Mouse (Mus musculus): ENCODE data around the gene Ahctf1.
A peak's percentile ranks its signal among the peaks of the same experiment; 100 is the strongest.
"Not testable (repeated sequence)": the region's sequence is repeated elsewhere in the genome, so short reads cannot be mapped to it uniquely, and the experiment has no call there.

Ahctf1 gene

DNA sequence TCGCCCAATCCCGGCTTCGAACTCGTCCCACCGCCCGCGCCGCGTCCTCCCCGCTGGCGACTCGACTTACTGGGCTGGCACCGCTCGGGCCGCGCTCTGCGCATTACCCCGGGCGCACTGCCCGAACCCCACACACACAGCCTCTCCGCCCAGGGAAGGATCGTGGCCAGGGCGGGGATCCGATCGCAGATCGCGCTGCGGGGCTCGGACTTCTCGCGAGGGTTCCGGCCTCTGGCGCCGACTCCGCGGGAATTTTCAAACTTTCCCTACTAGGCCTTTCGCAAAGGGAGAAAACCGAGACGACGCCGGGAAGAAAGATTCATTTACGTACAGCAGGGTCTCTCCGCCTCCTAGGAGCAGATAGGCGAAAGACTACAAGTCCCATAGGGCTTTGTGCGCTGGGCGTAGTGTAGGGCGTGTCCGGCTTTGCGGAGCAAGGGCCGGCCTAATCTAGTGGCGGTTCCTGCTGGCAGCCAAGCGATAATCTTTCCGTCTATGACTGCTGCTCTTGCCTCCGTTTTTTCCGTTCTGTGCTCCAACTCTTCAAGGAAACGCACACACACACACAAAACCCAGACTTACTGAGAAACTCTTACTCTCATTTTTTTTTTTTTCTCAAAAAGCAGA lies at the start of gene Ahctf1:
Ahctf1 (minus strand) TSS at position 168 of the 627 bp plus-strand sequence.
- DNase-seq (ENCODE audit: low read depth, low spot score): peak; percentile 99

- DNase-seq (ENCODE audit: low read depth, low spot score): no peak
Observed at GRCm38 (mm10) chr1:179847759-179848389, 44.4 kb upstream of the Ahctf1 start.

GRCm38 (mm10) chr1:179847173-179847572 lies 43.7 kb upstream of the Ahctf1 start:
- DNase-seq (ENCODE audit: low read depth, low spot score): no peak

DNA sequence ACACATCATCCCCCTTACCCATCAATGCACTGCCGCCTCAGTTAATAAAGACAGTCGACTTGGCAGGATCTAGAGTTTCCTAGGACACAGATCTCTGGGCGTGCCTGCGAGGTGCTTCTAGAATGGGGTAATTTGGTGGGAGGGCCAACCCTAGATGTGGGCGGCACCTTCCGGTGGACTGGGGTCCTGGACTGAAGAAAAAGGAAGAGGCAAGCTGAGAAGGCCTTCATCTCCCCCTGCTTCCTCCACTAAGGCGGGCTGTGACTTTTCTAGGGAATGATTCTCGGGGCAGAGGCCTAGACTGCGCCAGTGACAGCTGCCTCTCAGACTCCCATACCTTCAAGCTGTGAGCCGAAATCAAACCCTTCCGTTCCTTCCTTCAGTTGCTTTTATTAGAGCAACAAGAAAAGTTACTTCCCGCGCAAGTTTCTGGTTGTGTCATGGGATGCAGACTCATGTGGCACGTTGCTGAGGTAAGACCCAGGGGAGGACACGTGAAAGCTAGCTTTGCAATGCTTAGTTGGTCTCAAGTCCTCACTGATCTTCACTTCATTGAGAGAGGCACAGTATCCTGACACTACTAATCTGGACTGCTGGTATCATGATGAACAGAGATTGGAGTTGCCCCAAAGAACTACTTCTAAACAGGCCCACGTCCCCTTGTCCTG lies 42.5 kb upstream of the Ahctf1 start:
- DNase-seq (ENCODE audit: low read depth, low spot score): no peak

DNA sequence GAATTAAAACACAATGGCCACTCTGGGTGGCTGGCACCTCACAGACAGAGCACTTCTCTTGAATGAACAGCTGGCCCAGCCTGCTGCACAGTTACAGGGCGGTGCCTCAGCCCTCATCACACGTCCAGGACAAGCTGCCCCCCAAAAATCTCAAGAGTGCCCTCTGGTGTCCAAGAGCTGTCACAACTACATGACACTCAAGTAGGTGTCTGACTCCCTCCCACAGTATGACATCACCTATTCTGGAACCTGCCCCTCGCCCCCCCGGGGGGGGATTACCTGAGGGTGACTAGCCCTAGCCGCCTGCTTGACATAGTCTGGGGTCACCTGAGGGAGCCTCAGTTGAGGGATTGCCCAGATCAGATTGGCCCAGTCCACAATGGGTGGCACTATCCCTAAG lies 41.4 kb upstream of the Ahctf1 start:
- DNase-seq (ENCODE audit: low read depth, low spot score): no peak

DNA sequence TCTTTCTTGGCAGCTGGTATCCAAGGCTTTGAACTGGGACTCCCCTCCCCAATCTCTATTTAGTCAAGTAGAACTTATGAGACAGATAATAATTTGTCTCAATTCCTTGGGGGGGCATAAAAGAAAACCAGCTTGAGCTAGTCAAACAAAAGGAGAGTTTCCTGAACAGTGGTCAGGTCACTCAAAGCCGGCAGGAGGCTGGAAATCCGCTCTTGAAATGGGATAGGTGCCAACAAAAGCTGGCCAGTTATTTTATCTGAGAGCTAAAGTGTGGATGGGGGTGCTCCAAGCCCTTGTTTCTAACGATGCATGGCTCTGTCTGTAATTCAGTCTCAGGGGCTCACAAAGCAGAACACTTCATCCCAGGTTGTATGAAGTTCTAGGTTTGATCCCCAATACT lies 40.5 kb upstream of the Ahctf1 start:
- DNase-seq (ENCODE audit: low read depth, low spot score): no peak

GRCm38 (mm10) chr1:179842568-179842967 lies 39.1 kb upstream of the Ahctf1 start:
- DNase-seq (ENCODE audit: low read depth, low spot score): no peak

- DNase-seq (ENCODE audit: low read depth, low spot score): no peak
Observed at GRCm38 (mm10) chr1:179836426-179837404, 33.2 kb upstream of the Ahctf1 start.

DNA sequence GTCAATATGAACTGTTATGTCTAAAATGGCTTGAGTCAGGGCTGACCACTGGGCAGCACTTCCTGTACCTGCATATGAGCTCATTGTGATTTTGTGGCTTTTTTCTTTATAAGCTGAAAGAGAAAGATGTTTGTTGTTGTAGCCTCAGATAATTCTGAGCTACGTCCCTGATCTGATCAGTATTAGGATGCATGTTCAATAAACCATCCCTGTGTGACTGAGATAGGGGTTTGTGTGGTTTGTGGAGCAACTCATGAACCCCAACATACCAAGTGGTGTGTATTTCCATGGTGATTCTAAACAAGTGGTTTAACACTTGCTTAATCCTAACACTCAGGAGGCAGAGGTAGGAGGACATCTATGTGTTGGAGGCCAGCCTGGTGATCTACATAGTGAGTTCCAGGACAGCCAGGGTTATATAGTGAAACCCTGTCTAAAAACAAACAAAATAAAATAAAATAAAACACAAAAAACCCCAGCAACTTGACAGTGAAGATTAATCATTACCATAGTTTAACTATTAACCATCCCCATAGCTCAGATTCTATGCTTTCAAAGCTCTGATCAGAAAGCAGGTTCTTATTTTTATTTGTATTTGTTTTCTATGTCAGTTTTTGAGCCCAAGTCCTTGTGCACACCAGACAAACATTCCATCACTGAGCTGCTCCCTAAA lies 32.4 kb upstream of the Ahctf1 start:
- no peak for DNase-seq (ENCODE audit: low read depth, low spot score)

GRCm38 (mm10) chr1:179833596-179833995 lies 30.1 kb upstream of the Ahctf1 start:
- no peak for DNase-seq (ENCODE audit: low read depth, low spot score)

- no peak for DNase-seq (ENCODE audit: low read depth, low spot score)
Observed at GRCm38 (mm10) chr1:179832710-179833240, 29.3 kb upstream of the Ahctf1 start.

DNA sequence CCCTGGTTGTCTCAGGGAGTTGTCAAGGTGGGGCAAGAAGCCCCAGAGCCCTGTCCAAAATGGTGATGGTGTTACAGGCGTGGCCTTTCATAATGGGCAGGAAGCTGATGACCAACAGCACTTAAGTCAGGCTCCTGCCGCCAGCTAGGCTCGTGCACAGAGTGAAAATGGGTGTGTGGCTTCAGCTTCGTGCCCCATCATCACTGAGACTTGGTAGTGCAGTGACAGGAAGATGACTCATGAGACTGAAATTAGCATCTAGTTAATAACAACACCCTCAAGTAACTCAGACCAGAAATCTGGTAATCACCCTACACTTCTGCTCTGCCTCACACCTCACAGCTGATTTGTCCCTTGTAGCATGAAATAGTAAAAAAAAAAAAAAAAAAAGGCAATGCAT lies 25.4 kb upstream of the Ahctf1 start:
- DNase-seq (ENCODE audit: low read depth, low spot score): no peak

- DNase-seq (ENCODE audit: low read depth, low spot score): no peak
Observed at GRCm38 (mm10) chr1:179828051-179828450, 24.6 kb upstream of the Ahctf1 start.

DNA sequence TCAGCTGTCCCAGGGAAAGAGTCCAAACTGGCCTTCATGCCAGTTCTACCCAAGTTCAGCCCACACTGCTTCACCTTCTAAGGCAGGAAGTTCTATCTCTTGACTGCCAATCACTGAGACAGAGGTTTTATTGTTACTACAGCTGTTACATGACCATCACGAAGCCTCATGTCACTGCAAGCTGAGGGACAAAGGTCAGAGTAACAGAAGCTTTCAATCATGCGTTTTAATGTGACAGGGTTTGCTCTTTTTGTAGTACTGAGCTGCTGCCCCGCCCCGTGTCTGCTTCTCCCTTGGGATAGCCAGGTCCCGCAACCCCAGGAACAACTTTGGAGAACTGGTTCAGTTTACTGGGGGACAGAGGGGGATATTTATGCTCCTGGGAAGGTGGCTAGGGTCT lies 21.1 kb upstream of the Ahctf1 start:
- no peak for DNase-seq (ENCODE audit: low read depth, low spot score)

GRCm38 (mm10) chr1:179818490-179819278 lies 15.2 kb upstream of the Ahctf1 start:
- DNase-seq (ENCODE audit: low read depth, low spot score): not testable (repeated sequence)

DNA sequence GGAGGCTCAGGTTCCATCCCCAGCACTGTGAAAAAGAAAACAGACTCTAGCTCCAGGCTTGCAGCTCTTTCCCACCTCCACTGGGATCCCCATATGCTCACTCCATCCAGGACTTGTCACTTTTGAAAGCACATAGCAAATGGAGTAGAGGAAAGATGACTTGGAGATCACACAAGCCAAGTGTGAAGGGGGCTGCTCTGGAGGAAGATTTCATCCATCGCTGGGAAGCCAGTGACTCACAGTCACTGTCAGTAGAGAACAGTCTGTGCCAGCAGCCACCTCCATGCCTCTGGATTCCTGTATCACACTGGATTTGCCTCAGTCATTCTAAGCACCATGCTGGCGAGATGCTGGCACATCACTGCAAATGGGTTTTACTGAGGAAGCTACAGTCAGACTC lies 11.1 kb upstream of the Ahctf1 start:
- peak; percentile 82 for DNase-seq (ENCODE audit: low read depth, low spot score)

DNA sequence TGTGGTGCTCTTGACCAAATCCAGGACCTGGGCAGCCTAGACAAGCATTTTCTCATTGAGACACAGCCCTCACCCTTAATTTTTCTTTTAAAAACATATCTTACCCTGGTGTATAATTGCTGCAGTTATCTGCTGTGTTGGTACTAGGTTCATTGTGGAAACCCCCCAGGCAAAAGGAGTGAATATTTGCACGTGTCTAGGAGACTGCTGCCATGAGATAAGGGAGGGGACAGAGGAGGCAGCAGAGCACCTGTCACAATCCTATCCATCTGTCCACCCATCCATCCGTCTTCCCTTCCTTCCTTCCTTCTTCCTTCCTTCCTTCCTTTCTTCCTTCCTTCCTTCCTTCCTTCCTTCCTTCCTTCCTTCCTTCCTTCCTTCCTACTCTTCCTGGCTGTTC lies 9.9 kb upstream of the Ahctf1 start:
- no peak for DNase-seq (ENCODE audit: low read depth, low spot score)

DNA sequence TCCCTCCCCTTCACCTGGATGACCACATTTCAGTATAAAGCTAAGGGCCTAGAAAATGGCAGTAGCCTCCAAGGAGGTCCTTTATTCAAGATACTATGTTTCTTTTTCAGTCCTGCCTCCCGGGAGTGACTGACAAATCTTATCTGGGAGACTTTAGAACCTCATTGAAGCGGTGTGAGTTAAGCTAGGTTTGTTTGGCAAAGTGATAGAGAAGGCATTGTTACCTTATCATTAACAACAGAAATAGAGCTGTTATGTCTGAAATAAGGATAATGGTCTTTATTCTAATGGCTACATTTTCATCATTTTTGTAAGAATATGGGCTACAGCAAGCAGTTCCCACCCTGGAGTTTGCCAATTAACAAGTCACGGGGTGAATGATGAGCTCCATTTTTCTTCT lies 4.8 kb upstream of the Ahctf1 start:
- DNase-seq (ENCODE audit: low read depth, low spot score): no peak

DNA sequence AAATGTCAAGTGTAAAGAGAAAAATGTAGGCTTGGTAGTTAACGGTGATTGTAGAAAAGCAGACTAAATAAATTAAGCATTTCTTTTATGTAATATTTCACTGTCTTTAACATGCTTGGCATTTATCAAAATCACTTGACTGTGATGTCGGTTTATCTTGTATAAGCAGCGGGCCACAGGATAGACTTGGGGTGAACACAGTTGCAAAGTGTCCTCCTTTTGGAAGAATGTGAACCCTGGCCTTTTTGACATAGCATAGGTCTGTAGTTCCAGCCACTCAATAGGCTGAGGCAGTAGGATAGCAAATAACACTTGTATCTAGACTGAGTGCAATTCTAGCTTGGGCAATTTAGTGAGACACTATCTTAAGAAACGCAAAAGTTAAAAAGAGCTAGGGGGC lies 4.0 kb upstream of the Ahctf1 start:
- DNase-seq (ENCODE audit: low read depth, low spot score): no peak

GRCm38 (mm10) chr1:179805751-179806150 lies 2.3 kb upstream of the Ahctf1 start:
- DNase-seq (ENCODE audit: low read depth, low spot score): no peak

All from telencephalon, adult 2 months (tissue).